Mouse (Mus musculus) thymus, adult 2 months (tissue): ENCODE data around the gene Foxo4.

Experiments used
- CTCF ChIP-seq: fragments of 200-500 bp; IDR thresholded peaks from 2 replicates; pipeline ENCODE4 v1.5.1; 2012; ENCODE audit warnings: mild to moderate bottlenecking, control low read depth, low read length, moderate library complexity, borderline replicate concordance; ENCODE audit not compliant: control insufficient read depth, poor library complexity, insufficient read depth; ENCODE audit errors: extremely low read depth
- POLR2A ChIP-seq: fragments of 200-500 bp; IDR thresholded peaks from 2 replicates; pipeline ENCODE4 v1.6.1; 2012; ENCODE audit warnings: mild to moderate bottlenecking, low read length, control low read depth, moderate library complexity; ENCODE audit not compliant: control insufficient read depth, poor library complexity, insufficient read depth; ENCODE audit errors: extremely low read depth

- no peak for TF ChIP-seq CTCF
- TF ChIP-seq POLR2A = no peak
These were observed 31.5 kb upstream of the Foxo4 start for GRCm38 (mm10) chrX:101222796-101223162.
